Mouse (Mus musculus): ENCODE measurements at regions not wholly inside any gene's neighbourhood (a gene's known extent, or its start where the extent isn't known, plus 50 kb on each side); places are given as distances from the start of the nearest gene placed in this dataset.

- TF ChIP-seq POLR2A (IDR thresholded peaks at IDR 0.05; ENCODE audit: low read depth, low read length) = no peak
- TF ChIP-seq CTCF (IDR thresholded peaks at IDR 0.05; ENCODE audit: borderline replicate concordance, insufficient read depth, low read length) = no peak
Observed at GRCm38 (mm10) chr3:147249466-147249865, 397.3 kb downstream of the Ttll7 start.
